Mouse (Mus musculus): ENCODE data around the gene Arf4. TPM values are rescaled to one million over a fixed set of nuclear protein-coding genes. Genes with fewer than 3 reads are reported as not detected.

Arf4 gene
- polyA plus RNA-seq, 1 experiment: 95.9 TPM

- H3K4me1 ChIP-seq (ENCODE audit: control insufficient read depth, insufficient read depth, low read length): no peaks in the 10 kb centered on the region
- no peak for TF ChIP-seq POLR2A (IDR thresholded peaks at IDR 0.05; ENCODE audit: extremely low read depth, insufficient read depth, low read length)
- TF ChIP-seq CTCF (IDR thresholded peaks at IDR 0.05; ENCODE audit: extremely low read depth, insufficient read depth, low read length): no peak
- H3K27ac ChIP-seq (ENCODE audit: insufficient read depth, low read length): no peak overlapping the region
- H3K4me3 ChIP-seq (ENCODE audit: insufficient read depth, low read length): no peak overlapping the region
These were observed 11.2 kb upstream of the Arf4 start for GRCm38 (mm10) chr14:26626605-26627140.

- H3K4me1 ChIP-seq (ENCODE audit: control insufficient read depth, insufficient read depth, low read length): peaks cover 4% of the 10 kb centered on the region; the same call in 1 of the 2 replicates
- TF ChIP-seq CTCF (IDR thresholded peaks at IDR 0.05; ENCODE audit: extremely low read depth, insufficient read depth, low read length) (no peak), POLR2A (IDR thresholded peaks at IDR 0.05; ENCODE audit: extremely low read depth, insufficient read depth, low read length) (no peak)
- H3K4me3 ChIP-seq (ENCODE audit: insufficient read depth, low read length): peak overlapping the region; percentile 85
- peak overlapping the region; percentile 57; the same call in 1 of the 2 replicates for H3K27ac ChIP-seq (ENCODE audit: insufficient read depth, low read length)
These were observed 636 bp upstream of the Arf4 start for GRCm38 (mm10) chr14:26637025-26637850.

GRCm38 (mm10) chr14:26638708-26639084, 822 bp downstream of the Arf4 start:
- H3K27ac ChIP-seq (ENCODE audit: insufficient read depth, low read length): peak overlapping the region; percentile 60; the same call in 1 of the 2 replicates
- peaks cover 4% of the 10 kb centered on the region; the same call in 1 of the 2 replicates for H3K4me1 ChIP-seq (ENCODE audit: control insufficient read depth, insufficient read depth, low read length)
- TF ChIP-seq CTCF (IDR thresholded peaks at IDR 0.05; ENCODE audit: extremely low read depth, insufficient read depth, low read length): no peak
- H3K4me3 ChIP-seq (ENCODE audit: insufficient read depth, low read length): peak overlapping the region; percentile 85

GRCm38 (mm10) chr14:26639251-26639650, 1.4 kb downstream of the Arf4 start:
- H3K4me3 ChIP-seq (ENCODE audit: insufficient read depth, low read length): peak overlapping the region; percentile 85
- no peak overlapping the region for H3K27ac ChIP-seq (ENCODE audit: insufficient read depth, low read length)
- H3K4me1 ChIP-seq (ENCODE audit: control insufficient read depth, insufficient read depth, low read length): peaks cover 4% of the 10 kb centered on the region; the same call in 1 of the 2 replicates
- no peak for TF ChIP-seq POLR2A (IDR thresholded peaks at IDR 0.05; ENCODE audit: extremely low read depth, insufficient read depth, low read length)
- no peak for TF ChIP-seq CTCF (IDR thresholded peaks at IDR 0.05; ENCODE audit: extremely low read depth, insufficient read depth, low read length)

- peak overlapping the region; percentile 85; the same call in 1 of the 2 replicates for H3K4me3 ChIP-seq (ENCODE audit: insufficient read depth, low read length)
- TF ChIP-seq CTCF (IDR thresholded peaks at IDR 0.05; ENCODE audit: extremely low read depth, insufficient read depth, low read length) (no peak), POLR2A (IDR thresholded peaks at IDR 0.05; ENCODE audit: extremely low read depth, insufficient read depth, low read length) (no peak)
- no peak overlapping the region for H3K27ac ChIP-seq (ENCODE audit: insufficient read depth, low read length)
- H3K4me1 ChIP-seq (ENCODE audit: control insufficient read depth, insufficient read depth, low read length): peaks cover 4% of the 10 kb centered on the region; the same call in 1 of the 2 replicates
These were observed 2.1 kb downstream of the Arf4 start for GRCm38 (mm10) chr14:26639961-26640360.

- H3K27ac ChIP-seq (ENCODE audit: insufficient read depth, low read length): no peak overlapping the region
- H3K4me1 ChIP-seq (ENCODE audit: control insufficient read depth, insufficient read depth, low read length): peaks cover 1% of the 10 kb centered on the region; the same call in 1 of the 2 replicates
- TF ChIP-seq CTCF (IDR thresholded peaks at IDR 0.05; ENCODE audit: extremely low read depth, insufficient read depth, low read length) (no peak), POLR2A (IDR thresholded peaks at IDR 0.05; ENCODE audit: extremely low read depth, insufficient read depth, low read length) (no peak)
- no peak overlapping the region for H3K4me3 ChIP-seq (ENCODE audit: insufficient read depth, low read length)
These were observed 5.2 kb downstream of the Arf4 start for GRCm38 (mm10) chr14:26643006-26643624.

GRCm38 (mm10) chr14:26645989-26646650, 8.2 kb downstream of the Arf4 start:
- Histone ChIP-seq H3K4me3 (ENCODE audit: insufficient read depth, low read length) (no peak overlapping the region), H3K4me1 (ENCODE audit: control insufficient read depth, insufficient read depth, low read length) (no peaks in the 10 kb centered on the region; the same call in 1 of the 2 replicates), H3K27ac (ENCODE audit: insufficient read depth, low read length) (no peak overlapping the region)
- TF ChIP-seq CTCF (IDR thresholded peaks at IDR 0.05; ENCODE audit: extremely low read depth, insufficient read depth, low read length) (no peak), POLR2A (IDR thresholded peaks at IDR 0.05; ENCODE audit: extremely low read depth, insufficient read depth, low read length) (no peak)

- Histone ChIP-seq H3K27ac (ENCODE audit: insufficient read depth, low read length) (no peak overlapping the region), H3K4me1 (ENCODE audit: control insufficient read depth, insufficient read depth, low read length) (no peaks in the 10 kb centered on the region; the same call in 1 of the 2 replicates), H3K4me3 (ENCODE audit: insufficient read depth, low read length) (no peak overlapping the region)
- TF ChIP-seq POLR2A (IDR thresholded peaks at IDR 0.05; ENCODE audit: extremely low read depth, insufficient read depth, low read length) (no peak), CTCF (IDR thresholded peaks at IDR 0.05; ENCODE audit: extremely low read depth, insufficient read depth, low read length) (no peak)
These were observed 9.9 kb downstream of the Arf4 start for GRCm38 (mm10) chr14:26647811-26648210.

GRCm38 (mm10) chr14:26651901-26652300, 14.0 kb downstream of the Arf4 start:
- Histone ChIP-seq H3K4me3 (ENCODE audit: insufficient read depth, low read length) (no peak overlapping the region), H3K4me1 (ENCODE audit: control insufficient read depth, insufficient read depth, low read length) (no peaks in the 10 kb centered on the region), H3K27ac (ENCODE audit: insufficient read depth, low read length) (no peak overlapping the region)
- TF ChIP-seq POLR2A (IDR thresholded peaks at IDR 0.05; ENCODE audit: extremely low read depth, insufficient read depth, low read length): no peak
- peak; percentile 27; the same call in 1 of the 2 replicates for TF ChIP-seq CTCF (IDR thresholded peaks at IDR 0.05; ENCODE audit: extremely low read depth, insufficient read depth, low read length)
